Mouse (Mus musculus): Measurements from ENCODE around the gene Pi4ka. TPM values are rescaled to one million over a fixed set of nuclear protein-coding genes. Genes with fewer than 3 reads are reported as not detected.

Gene Pi4ka
- total and polyA plus RNA-seq, 3 experiments = 40.5 to 149 (median 88.4) TPM

DNA sequence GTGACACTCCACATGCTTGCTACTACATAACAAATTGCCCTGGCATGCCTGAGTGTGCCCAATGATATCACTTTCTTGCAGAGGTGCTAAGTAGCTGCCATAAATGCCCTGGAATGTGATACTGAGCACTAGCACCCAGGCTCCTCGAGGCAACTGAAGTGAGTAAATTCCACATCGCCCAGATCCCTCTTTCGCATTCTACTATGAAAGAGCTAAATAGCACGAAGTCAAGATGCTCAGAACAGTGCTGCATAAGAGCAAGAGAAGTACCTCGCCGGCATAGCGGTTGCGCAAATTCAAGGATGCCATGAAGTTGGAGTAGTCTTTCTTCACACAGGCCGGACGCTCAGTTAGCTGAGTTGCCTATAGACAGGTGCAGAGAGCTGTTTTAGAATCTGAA, 97.1 kb downstream of the Pi4ka start:
- no peak overlapping the region for H3K27ac ChIP-seq (ENCODE audit: insufficient read depth, low read depth)
- H3K9me3 ChIP-seq (replicated peaks; ENCODE audit: low read length) = peaks cover 5% of the 10 kb centered on the region
- no peak for TF ChIP-seq MAFK (IDR thresholded peaks at IDR 0.05; ENCODE audit: insufficient replicate concordance, low read length)
- TF ChIP-seq ZC3H11A (IDR thresholded peaks at IDR 0.05; ENCODE audit: low read depth, low read length) = no peak
- TF ChIP-seq RAD21 (IDR thresholded peaks at IDR 0.05; ENCODE audit: low read depth, low read length) = no peak
- no peak for TF ChIP-seq JUND (conservative IDR thresholded peaks at IDR 0.05; ENCODE audit: low read depth, low read length)
- no peak for TF ChIP-seq MEF2A (IDR thresholded peaks at IDR 0.05; ENCODE audit: borderline replicate concordance, low read depth, low read length)
- no peak for TF ChIP-seq E2F4 (IDR thresholded peaks at IDR 0.05; ENCODE audit: insufficient replicate concordance, low read depth, low read length)
- TF ChIP-seq MAZ (IDR thresholded peaks at IDR 0.05; ENCODE audit: low read depth, low read length) = no peak
- no peak for TF ChIP-seq NELFE (IDR thresholded peaks at IDR 0.05; ENCODE audit: low read depth, low read length)
- TF ChIP-seq ZMIZ1 (IDR thresholded peaks at IDR 0.05; ENCODE audit: low read depth, low read length) = no peak
- no peak for TF ChIP-seq UBTF (IDR thresholded peaks at IDR 0.05; ENCODE audit: low read depth, low read length)
- TF ChIP-seq RCOR1 (conservative IDR thresholded peaks at IDR 0.05; ENCODE audit: low read depth, low read length) = no peak
- no peak for TF ChIP-seq BHLHE40 (IDR thresholded peaks at IDR 0.05; ENCODE audit: low read depth, low read length)
- H3K4me3 ChIP-seq (replicated peaks in 1 of 3; ENCODE audit: low read depth in 2 of 3, low read length in 2 of 3, poor library complexity in 1 of 3) = no peak overlapping the region
- no peak for DNase-seq (ENCODE audit: extremely low read depth)
- no peak overlapping the region for H3K9ac ChIP-seq (ENCODE audit: insufficient read depth, low read depth)
- peaks cover 54 to 87% of the 10 kb centered on the region in 2 experiments for H3K36me3 ChIP-seq (replicated peaks in 1 of 2; ENCODE audit: control insufficient read depth in 1 of 2, insufficient read depth in 1 of 2, low read length in 1 of 2)
- peaks cover 2 to 11% of the 10 kb centered on the region in 2 experiments; a peak in 3 of 4 replicates for H3K4me1 ChIP-seq (ENCODE audit: control insufficient read depth in 1 of 2, insufficient read depth in 2 of 2)
- in situ Hi-C loops (cut with MboI; ENCODE audit: low pct_ligation_motif_present, low pct_unique_long_range_greater_than_20kb, low sequenced_read_pairs) (no loop called here), dilution Hi-C loops (cut with MboI; ENCODE audit: extremely low pct_ligation_motif_present, extremely low pct_unique_long_range_greater_than_20kb, low sequenced_read_pairs) (no loop called here)
- no peak overlapping the region for H3K4me2 ChIP-seq (ENCODE audit: insufficient read depth, low read depth, poor library complexity, severe bottlenecking)
- H3K27me3 ChIP-seq (replicated peaks) = no peaks in the 10 kb centered on the region
- H3K79me2 ChIP-seq (replicated peaks; ENCODE audit: control insufficient read depth, extremely low read depth, insufficient read depth, poor library complexity, severe bottlenecking) = no peaks in the 10 kb centered on the region

DNA sequence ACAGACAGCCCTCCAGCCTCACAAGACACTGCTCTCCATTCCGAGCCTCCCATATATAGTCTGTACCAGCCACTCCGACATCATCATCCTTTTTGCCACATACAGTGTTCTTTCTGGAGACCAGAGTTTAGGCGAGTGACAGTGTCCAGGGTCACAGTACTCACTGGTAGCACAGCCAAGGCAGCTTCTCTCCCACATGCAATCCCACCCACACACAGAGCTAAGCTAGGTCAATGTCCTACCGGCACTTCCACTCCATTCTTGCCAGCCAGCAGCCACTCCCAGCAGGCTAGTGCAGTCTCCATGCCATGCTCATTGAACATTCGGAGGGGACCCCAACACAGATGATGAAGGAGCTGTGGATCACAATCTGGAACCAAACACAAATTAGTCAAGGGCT, 98.7 kb downstream of the Pi4ka start:
- Histone ChIP-seq H3K27ac (ENCODE audit: insufficient read depth, low read depth) (no peak overlapping the region), H3K9me3 (replicated peaks; ENCODE audit: low read length) (peaks cover under 1% of the 10 kb centered on the region), H3K9ac (ENCODE audit: insufficient read depth, low read depth) (no peak overlapping the region), H3K36me3 (replicated peaks in 1 of 2; ENCODE audit: control insufficient read depth in 1 of 2, insufficient read depth in 1 of 2, low read length in 1 of 2) (peaks cover 53 to 87% of the 10 kb centered on the region in 2 experiments), H3K27me3 (replicated peaks) (no peaks in the 10 kb centered on the region), H3K4me3 (replicated peaks in 1 of 3; ENCODE audit: low read depth in 2 of 3, low read length in 2 of 3, poor library complexity in 1 of 3) (no peak overlapping the region), H3K79me2 (replicated peaks; ENCODE audit: control insufficient read depth, extremely low read depth, insufficient read depth, poor library complexity, severe bottlenecking) (no peaks in the 10 kb centered on the region), H3K4me2 (ENCODE audit: insufficient read depth, low read depth, poor library complexity, severe bottlenecking) (no peak overlapping the region), H3K4me1 (ENCODE audit: control insufficient read depth in 1 of 2, insufficient read depth in 2 of 2) (peaks cover 17 to 26% of the 10 kb centered on the region in 2 experiments)
- TF ChIP-seq PAX5 (IDR thresholded peaks at IDR 0.05; ENCODE audit: low read length) = no peak
- no peak for TF ChIP-seq HCFC1 (IDR thresholded peaks at IDR 0.05; ENCODE audit: low read depth, low read length)
- TF ChIP-seq JUND (conservative IDR thresholded peaks at IDR 0.05; ENCODE audit: low read depth, low read length) = no peak
- no peak for TF ChIP-seq ZNF384 (IDR thresholded peaks at IDR 0.05; ENCODE audit: low read depth, low read length)
- no peak for TF ChIP-seq POLR2AphosphoS2 (IDR thresholded peaks at IDR 0.05; ENCODE audit: low read depth, low read length)
- TF ChIP-seq IRF4 (IDR thresholded peaks at IDR 0.05; ENCODE audit: low read depth, low read length) = no peak
- no peak for TF ChIP-seq NELFE (IDR thresholded peaks at IDR 0.05; ENCODE audit: low read depth, low read length)
- no peak for TF ChIP-seq CTCF (conservative IDR thresholded peaks at IDR 0.05 in 1 of 2, IDR thresholded peaks at IDR 0.05 in 1 of 2; ENCODE audit: low read depth in 2 of 2, low read length in 2 of 2)
- TF ChIP-seq GABPA (IDR thresholded peaks at IDR 0.05; ENCODE audit: insufficient replicate concordance, low read depth, low read length) = no peak
- TF ChIP-seq CHD2 (IDR thresholded peaks at IDR 0.05; ENCODE audit: low read length) = no peak
- no peak for TF ChIP-seq USF1 (IDR thresholded peaks at IDR 0.05; ENCODE audit: low read depth, low read length)
- no peak for TF ChIP-seq ELF1 (IDR thresholded peaks at IDR 0.05; ENCODE audit: low read depth, low read length)
- TF ChIP-seq BHLHE40 (IDR thresholded peaks at IDR 0.05; ENCODE audit: low read depth, low read length) = no peak
- no peak for TF ChIP-seq RAD21 (IDR thresholded peaks at IDR 0.05; ENCODE audit: low read depth, low read length)
- no peak for TF ChIP-seq TBP (conservative IDR thresholded peaks at IDR 0.05; ENCODE audit: low read depth, low read length)
- no peak for TF ChIP-seq RCOR1 (conservative IDR thresholded peaks at IDR 0.05; ENCODE audit: low read depth, low read length)
- TF ChIP-seq JUN (IDR thresholded peaks at IDR 0.05; ENCODE audit: insufficient read depth, low read depth, low read length) = no peak
- TF ChIP-seq ZC3H11A (IDR thresholded peaks at IDR 0.05; ENCODE audit: low read depth, low read length) = no peak
- no peak for TF ChIP-seq E2F4 (IDR thresholded peaks at IDR 0.05; ENCODE audit: insufficient replicate concordance, low read depth, low read length)
- dilution Hi-C loops (cut with MboI; ENCODE audit: extremely low pct_ligation_motif_present, extremely low pct_unique_long_range_greater_than_20kb, low sequenced_read_pairs) = no loop called here
- in situ Hi-C loops (cut with MboI; ENCODE audit: low pct_ligation_motif_present, low pct_unique_long_range_greater_than_20kb, low sequenced_read_pairs) = no loop called here
- no peak for DNase-seq (ENCODE audit: extremely low read depth)

Data from CH12.LX (cell line).